Mouse (Mus musculus) forebrain, embryonic 12.5 days (tissue): ENCODE measurements around the gene Ism2. TPM values are rescaled to one million over a fixed set of nuclear protein-coding genes. Genes with fewer than 3 reads are reported as not detected.

Source experiments
- microRNA-seq: library from miRNA; unstranded; fragments of <30 nt; microRNA quantifications from one replicate; pipeline ENCODE4, GENCODE M21; 2017
- polyA plus RNA-seq: library from polyadenylated mRNA; unstranded; fragments of >200 nt; fragmentation: Nextera tagmentation; extraction: Ambion mirVana; gene quantifications from 2 replicates; pipeline ENCODE4 v1.2.1, GENCODE M21; 2016

Ism2 gene
- polyA plus RNA-seq, 1 experiment from 2014 or later: 1.8 TPM

Small RNAs within 50 kb of the gene (microRNA-seq; reads per million reads assigned to microRNA genes)
- not detected for gene Gm47293

Other genes with a start within 250 kb of the Ism2 start
- 0.44 and 0.57 TPM in 2 replicates for gene Ngb, start 197.2 kb downstream of the Ism2 start, polyA plus RNA-seq
- gene Gstz1, start 152.5 kb downstream of the Ism2 start, polyA plus RNA-seq: 24.3 and 28.3 TPM in 2 replicates
- gene Pomt2, start 151.7 kb downstream of the Ism2 start, polyA plus RNA-seq: 16.2 and 16.6 TPM in 2 replicates
- gene Samd15, start 100.0 kb downstream of the Ism2 start, polyA plus RNA-seq: 1.4 and 1.7 TPM in 2 replicates
- gene Tmed8, start 99.3 kb downstream of the Ism2 start, polyA plus RNA-seq: 6.0 and 6.4 TPM in 2 replicates
- 0.73 and 1.1 TPM in 2 replicates for gene Noxred1, start 61.0 kb downstream of the Ism2 start, polyA plus RNA-seq
- 59.7 and 62.0 TPM in 2 replicates for gene Vipas39, start 33.4 kb downstream of the Ism2 start, polyA plus RNA-seq
- gene Ahsa1, start 33.2 kb downstream of the Ism2 start, polyA plus RNA-seq: 204 and 205 TPM in 2 replicates
- 50.8 and 54.2 TPM in 2 replicates for gene Sptlc2, start 88.7 kb upstream of the Ism2 start, polyA plus RNA-seq
- 283 and 293 TPM in 2 replicates for gene Slirp, start 144.2 kb upstream of the Ism2 start, polyA plus RNA-seq
- 48.8 and 55.9 TPM in 2 replicates for gene Alkbh1, start 144.3 kb upstream of the Ism2 start, polyA plus RNA-seq
- gene Snw1, start 172.6 kb upstream of the Ism2 start, polyA plus RNA-seq: 149 and 153 TPM in 2 replicates
- not detected in 2 replicates for gene Gm5788, start 195.0 kb upstream of the Ism2 start, polyA plus RNA-seq
- gene Gm8300, start 214.6 kb upstream of the Ism2 start, polyA plus RNA-seq: not detected in 2 replicates